Mouse (Mus musculus): ENCODE measurements around the gene Prpf4b. TPM values are rescaled to one million over a fixed set of nuclear protein-coding genes. Genes with fewer than 3 reads are reported as not detected.
A peak's percentile ranks its signal among the peaks of the same experiment; 100 is the strongest.
"Not testable (repeated sequence)": the region's sequence is repeated elsewhere in the genome, so short reads cannot be mapped to it uniquely, and the experiment has no call there.

Prpf4b gene
- total RNA-seq (2021), result 10 to 100 TPM; 80.8 to 87.3 TPM
- long read RNA-seq, experiment 1, full-length matches to known transcripts, result 20 of 38 reads
- long read RNA-seq, experiment 1, partial matches to known transcripts, result 6 of 38 reads
- long read RNA-seq, experiment 1, other reads (novel, unspliced or antisense), result 12 of 38 reads
- long read RNA-seq, experiment 2, full-length matches to known transcripts, result 19 of 43 reads
- long read RNA-seq, experiment 2, partial matches to known transcripts, result 5 of 43 reads
- long read RNA-seq, experiment 2, other reads (novel, unspliced or antisense), result 19 of 43 reads

- intact Hi-C loops (cut with DNase I), result loop anchor here (10.0 kb wide), 1 partner anchor 530 kb away; the partner anchor contains the start of gene Slc22a23
- peak; percentile 91 to 96 for DNase-seq (ENCODE audit: low spot score in 2 of 2)
These were observed at the start of gene Prpf4b for GRCm38 (mm10) chr13:34875166-34875710. Gene Prpf4b, plus strand, starts transcription at chr13:34875302.

GRCm38 (mm10) chr13:34826760-34827690, 48.1 kb upstream of the Prpf4b start:
- intact Hi-C loops (cut with DNase I), result no loop called here
- no peak for DNase-seq (ENCODE audit: low spot score in 2 of 2)

GRCm38 (mm10) chr13:34827988-34828882, 46.9 kb upstream of the Prpf4b start:
- DNase-seq (ENCODE audit: low spot score in 2 of 2), result no peak
- intact Hi-C loops (cut with DNase I), result no loop called here

GRCm38 (mm10) chr13:34842851-34843250, 32.3 kb upstream of the Prpf4b start:
- DNase-seq (ENCODE audit: low spot score in 2 of 2), result no peak
- intact Hi-C loops (cut with DNase I), result no loop called here

GRCm38 (mm10) chr13:34850759-34851158, 24.3 kb upstream of the Prpf4b start:
- DNase-seq (ENCODE audit: low spot score in 2 of 2), result no peak
- intact Hi-C loops (cut with DNase I), result no loop called here

- intact Hi-C loops (cut with DNase I), result no loop called here
- DNase-seq (ENCODE audit: low spot score in 2 of 2), result no peak
These were observed 23.8 kb upstream of the Prpf4b start for GRCm38 (mm10) chr13:34851191-34851784.

- intact Hi-C loops (cut with DNase I), result no loop called here
- peak in 1 of 2 experiments; percentile 12 for DNase-seq (ENCODE audit: low spot score in 2 of 2)
These were observed 17.6 kb upstream of the Prpf4b start for GRCm38 (mm10) chr13:34857526-34857925.

GRCm38 (mm10) chr13:34859406-34859805, 15.7 kb upstream of the Prpf4b start:
- peak; percentile 54 to 75 for DNase-seq (ENCODE audit: low spot score in 2 of 2)
- intact Hi-C loops (cut with DNase I), result no loop called here

GRCm38 (mm10) chr13:34861166-34861565, 13.9 kb upstream of the Prpf4b start:
- intact Hi-C loops (cut with DNase I); DNase-seq (ENCODE audit: low spot score in 2 of 2): not testable (repeated sequence)

- intact Hi-C loops (cut with DNase I), result loop anchor here (1.0 kb wide), 1 partner anchor 221 kb away; no protein-coding TSS in a partner anchor
- DNase-seq (ENCODE audit: low spot score in 2 of 2), result peak; percentile 73 to 84
These were observed 10.5 kb upstream of the Prpf4b start for GRCm38 (mm10) chr13:34864420-34865169.

GRCm38 (mm10) chr13:34873801-34874681, 1.1 kb upstream of the Prpf4b start:
- intact Hi-C loops (cut with DNase I), result loop anchor here (10.0 kb wide), 1 partner anchor 529 kb away; the partner anchor contains the start of gene Slc22a23
- peak; percentile 96 to 97 for DNase-seq (ENCODE audit: low spot score in 2 of 2)

- peak in 1 of 2 experiments; percentile 7 for DNase-seq (ENCODE audit: low spot score in 2 of 2)
- intact Hi-C loops (cut with DNase I), result loop anchor here (10.0 kb wide), 1 partner anchor 530 kb away; the partner anchor contains the start of gene Slc22a23
These were observed 366 bp upstream of the Prpf4b start for GRCm38 (mm10) chr13:34874736-34875135.

GRCm38 (mm10) chr13:34875741-34876445, 791 bp downstream of the Prpf4b start:
- intact Hi-C loops (cut with DNase I), result loop anchor here (10.0 kb wide), 1 partner anchor 531 kb away; the partner anchor contains the start of gene Slc22a23
- peak in 1 of 2 experiments; percentile 45 for DNase-seq (ENCODE audit: low spot score in 2 of 2)

GRCm38 (mm10) chr13:34876481-34876880, 1.4 kb downstream of the Prpf4b start:
- no peak for DNase-seq (ENCODE audit: low spot score in 2 of 2)
- intact Hi-C loops (cut with DNase I), result loop anchor here (10.0 kb wide), 1 partner anchor 532 kb away; the partner anchor contains the start of gene Slc22a23

- no peak for DNase-seq (ENCODE audit: low spot score in 2 of 2)
- intact Hi-C loops (cut with DNase I), result no loop called here
These were observed 17.8 kb downstream of the Prpf4b start for GRCm38 (mm10) chr13:34892871-34893270.

- DNase-seq (ENCODE audit: low spot score in 2 of 2), result no peak
- intact Hi-C loops (cut with DNase I), result no loop called here
These were observed 39.5 kb downstream of the Prpf4b start for GRCm38 (mm10) chr13:34914614-34915013.

Data from left cerebral cortex, postnatal 14 days (tissue).